Mouse (Mus musculus) effector memory CD4-positive, alpha-beta T cell, adult 7 months (primary cell): ENCODE measurements around the gene Lmo3. TPM values are rescaled to one million over a fixed set of nuclear protein-coding genes. Genes with fewer than 3 reads are reported as not detected.

Experiments used
- polyA plus RNA-seq: library from polyadenylated mRNA; unstranded; fragments of 100-300 nt; shearing (Covaris generic); gene quantifications from one replicate; pipeline ENCODE4 v1.2.1, GENCODE M21; 2017

Gene Lmo3
- polyA plus RNA-seq = not detected

GRCm38 (mm10) chr6:138581734-138582505 is at the start of gene Lmo3:
Gene Lmo3, minus strand, starts transcription at chr6:138581968.

Other genes with a start within 250 kb of the Lmo3 start
- gene Igbp1b, start 76.6 kb upstream of the Lmo3 start, polyA plus RNA-seq = not detected